25 mouse cellular contexts compared by ENCODE assay signal in the genomic region with DNA sequence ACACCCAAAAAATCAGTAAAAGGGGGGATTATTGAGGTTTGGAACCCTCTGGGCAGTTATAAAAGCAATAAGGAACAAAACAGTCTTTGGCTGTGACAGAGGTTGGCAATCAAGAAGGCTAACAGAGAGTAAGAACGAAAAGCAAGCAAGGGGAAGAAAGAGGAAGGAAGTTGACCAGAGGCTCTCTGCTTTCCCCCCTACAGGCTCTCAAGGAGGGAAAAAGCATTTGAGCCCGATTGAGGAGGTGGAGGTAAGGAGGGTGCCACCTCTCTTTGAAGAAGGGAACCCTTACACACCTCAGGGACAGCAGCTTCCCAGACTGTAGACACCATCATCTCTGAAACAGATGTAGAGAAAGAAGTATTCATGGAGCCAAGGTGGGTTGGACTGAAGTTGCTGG.
DNase-seq lines count a peak whose midpoint lies in the region; ATAC-seq lines count a peak whose summit lies in the region.
"Had no signal": no experiment of that assay in that cellular context is flagged by ENCODE, and none has a peak within 500 bp of the region (broad histone marks: within the 10 kb centered on the region; RNA-seq: fewer than 3 reads in every experiment).

No protein-coding gene starts in this region.

- no peak overlapping the region for H3K9ac ChIP-seq in heart, embryonic 11.5 days (ENCODE audit: low read depth, low read length)
- H3K9ac ChIP-seq: forebrain, embryonic 13.5 days; heart, embryonic 13.5 days; hindbrain, embryonic 12.5 days; hindbrain, embryonic 15.5 days had no signal

- ATAC-seq in heart, embryonic 11.5 days (replicated peaks; ENCODE audit: insufficient number of reproducible peaks, low FRiP score, low TSS enrichment), result no peak
- ATAC-seq in granulocyte monocyte progenitor cell, adult 5-6 weeks (replicated peaks; ENCODE audit: poor library complexity, severe bottlenecking), result peak; percentile 72
- ATAC-seq in megakaryocyte progenitor cell, adult 5-6 weeks (replicated peaks; ENCODE audit: poor library complexity), result peak; percentile 50
- ATAC-seq: forebrain, embryonic 13.5 days; forebrain, embryonic 16.5 days had no signal

- H3K27me3 ChIP-seq in heart, embryonic 11.5 days (ENCODE audit: control insufficient read depth, insufficient read depth, low read length), result no peaks in the 10 kb centered on the region
- H3K27me3 ChIP-seq: forebrain, embryonic 13.5 days; heart, embryonic 13.5 days; hindbrain, embryonic 12.5 days; hindbrain, embryonic 15.5 days had no signal

- WGBS in heart, embryonic 11.5 days (ENCODE audit: insufficient replicate concordance), result 50% methylated on average over 2 of the region's 2 CpGs

- no peak overlapping the region for H3K27ac ChIP-seq in heart, embryonic 11.5 days (ENCODE audit: low read depth, low read length)
- H3K27ac ChIP-seq: forebrain, embryonic 10.5 days; forebrain, embryonic 13.5 days; heart, embryonic 13.5 days; hindbrain, embryonic 12.5 days; hindbrain, embryonic 15.5 days had no signal

- peak; percentile 27 for DNase-seq in heart, adult 11 months
- DNase-seq in T-cell, adult 2 months (ENCODE audit: low spot score), result no peak
- DNase-seq in ovary, postnatal 10 days (ENCODE audit: low spot score), result no peak
- DNase-seq in lung, postnatal 10 days, result no peak
- DNase-seq: adrenal gland, postnatal 10 days; adrenal gland, postnatal 36 days; B cell, adult 2 months; cerebellum, adult 11 months; cerebellum, adult 2 months; cerebellum, adult 9-11 months; cerebellum, postnatal 25 days; gastrocnemius, postnatal 10 days; gastrocnemius, postnatal 36 days; heart, adult 18-20 months; heart, postnatal 14 days; heart, postnatal 4 days had no signal

- no peak overlapping the region for H3K4me3 ChIP-seq in heart, embryonic 11.5 days (ENCODE audit: low read depth, low read length)
- H3K4me3 ChIP-seq: forebrain, embryonic 10.5 days; forebrain, embryonic 13.5 days; heart, embryonic 13.5 days; hindbrain, embryonic 12.5 days; hindbrain, embryonic 15.5 days had no signal

- no peaks in the 10 kb centered on the region for H3K36me3 ChIP-seq in heart, embryonic 11.5 days (ENCODE audit: control insufficient read depth, insufficient read depth, low read length)
- H3K36me3 ChIP-seq: forebrain, embryonic 10.5 days; heart, embryonic 13.5 days; hindbrain, embryonic 12.5 days; hindbrain, embryonic 15.5 days had no signal

- no peaks in the 10 kb centered on the region for H3K4me1 ChIP-seq in heart, embryonic 11.5 days (ENCODE audit: control insufficient read depth, insufficient read depth, low read length)
- H3K4me1 ChIP-seq: heart, embryonic 13.5 days had no signal

- no peaks in the 10 kb centered on the region for H3K9me3 ChIP-seq in heart, embryonic 11.5 days (replicated peaks; ENCODE audit: control insufficient read depth, low read length)
- H3K9me3 ChIP-seq: forebrain, embryonic 10.5 days; forebrain, embryonic 13.5 days; heart, embryonic 13.5 days; hindbrain, embryonic 12.5 days; hindbrain, embryonic 15.5 days had no signal

- no peak overlapping the region for H3K4me2 ChIP-seq in heart, embryonic 11.5 days
- H3K4me2 ChIP-seq: forebrain, embryonic 13.5 days; heart, embryonic 13.5 days; hindbrain, embryonic 12.5 days; hindbrain, embryonic 15.5 days had no signal
